Mouse (Mus musculus): ENCODE measurements around the gene Igf2bp2.

The Igf2bp2 gene

DNA sequence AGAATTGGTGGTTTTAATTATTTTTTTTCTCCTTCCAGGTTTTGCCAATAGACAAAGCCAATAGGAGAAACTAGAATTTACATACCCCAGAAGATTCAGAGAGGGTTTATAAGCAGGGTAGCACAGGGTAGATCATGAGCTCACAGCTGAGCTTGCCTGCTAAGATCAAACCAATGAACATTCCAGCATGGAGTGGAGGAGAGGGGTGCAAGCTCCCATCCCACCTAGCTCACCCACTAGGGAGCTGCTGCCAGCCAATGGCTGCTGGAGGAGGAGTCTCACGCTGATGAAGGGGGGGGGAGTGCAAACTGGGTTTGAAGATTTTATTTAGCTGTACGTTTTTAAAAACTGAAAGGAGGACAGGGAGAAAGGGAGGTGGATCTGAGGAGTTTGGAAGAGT lies 14.0 kb downstream of the Igf2bp2 start:
- DNase-seq (ENCODE audit: low read depth, low spot score), result no peak

GRCm38 (mm10) chr16:22147131-22147530 lies 16.0 kb downstream of the Igf2bp2 start:
- no peak for DNase-seq (ENCODE audit: low read depth, low spot score)

DNA sequence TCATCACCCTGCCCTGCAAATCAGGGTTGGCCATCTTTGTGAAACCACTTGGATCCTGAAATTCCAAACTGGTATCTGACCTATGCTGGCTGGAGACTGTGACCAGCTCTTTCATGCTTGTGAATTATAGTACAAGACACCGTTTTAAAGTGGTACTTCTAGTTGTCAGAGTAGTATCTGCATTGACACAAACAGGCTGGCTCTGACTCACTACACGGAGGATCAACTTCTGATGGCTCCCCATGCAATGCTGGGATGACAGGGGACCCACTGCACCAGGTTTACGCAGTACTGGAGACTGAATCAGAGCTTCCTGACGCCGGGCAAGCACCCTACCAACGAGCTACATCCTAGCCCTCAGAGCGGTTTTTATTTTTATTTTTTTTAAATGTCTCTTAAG lies 17.0 kb downstream of the Igf2bp2 start:
- no peak for DNase-seq (ENCODE audit: low read depth, low spot score)

GRCm38 (mm10) chr16:22144490-22144889 lies 18.6 kb downstream of the Igf2bp2 start:
- DNase-seq (ENCODE audit: low read depth, low spot score), result no peak

DNA sequence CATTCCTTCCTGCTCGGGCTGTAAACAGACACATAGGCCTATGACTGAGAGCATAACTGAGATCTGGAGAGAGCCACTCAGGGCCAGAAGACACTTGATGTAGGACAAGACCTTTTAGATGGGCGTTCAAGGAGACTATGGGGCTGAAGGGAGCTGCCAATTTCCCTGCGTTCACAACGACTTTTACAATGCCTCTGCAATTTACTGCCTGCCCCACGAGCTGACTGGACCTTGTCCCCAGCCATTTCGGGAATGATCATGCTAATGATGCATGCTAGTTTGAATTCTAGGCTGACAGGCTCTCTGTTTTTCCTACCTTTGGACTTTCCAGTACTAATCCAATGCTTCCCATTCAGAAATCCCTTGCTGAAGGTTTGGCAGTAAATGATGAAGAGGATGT lies 22.2 kb downstream of the Igf2bp2 start:
- no peak for DNase-seq (ENCODE audit: low read depth, low spot score)

- DNase-seq (ENCODE audit: low read depth, low spot score), result no peak
These were observed 23.3 kb downstream of the Igf2bp2 start for GRCm38 (mm10) chr16:22139821-22140220.

DNA sequence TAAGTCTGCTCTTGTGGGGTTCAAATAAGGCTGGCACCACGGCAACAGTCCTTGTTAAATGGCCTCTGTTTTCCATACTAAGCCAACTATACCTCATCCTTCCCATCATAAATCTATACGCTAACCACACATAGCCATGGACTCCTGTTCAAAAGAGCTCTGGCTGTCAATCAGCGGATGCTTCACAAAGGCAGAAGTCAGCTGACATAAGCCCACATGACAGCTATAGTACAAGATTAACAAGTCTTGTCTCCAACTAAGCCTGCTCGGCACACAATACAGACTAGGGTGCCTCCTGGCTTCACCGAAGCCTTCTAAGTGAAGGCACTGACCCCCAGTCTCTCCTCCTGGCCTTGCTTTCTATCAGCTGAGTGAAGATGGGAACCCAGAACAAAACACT lies 26.9 kb downstream of the Igf2bp2 start:
- no peak for DNase-seq (ENCODE audit: low read depth, low spot score)

GRCm38 (mm10) chr16:22131321-22131720 lies 31.8 kb downstream of the Igf2bp2 start:
- no peak for DNase-seq (ENCODE audit: low read depth, low spot score)

GRCm38 (mm10) chr16:22129511-22129910 lies 33.6 kb downstream of the Igf2bp2 start:
- DNase-seq (ENCODE audit: low read depth, low spot score), result no peak

- peak; percentile 39 for DNase-seq (ENCODE audit: low read depth, low spot score)
These were observed 34.5 kb downstream of the Igf2bp2 start for GRCm38 (mm10) chr16:22128595-22128994.

DNA sequence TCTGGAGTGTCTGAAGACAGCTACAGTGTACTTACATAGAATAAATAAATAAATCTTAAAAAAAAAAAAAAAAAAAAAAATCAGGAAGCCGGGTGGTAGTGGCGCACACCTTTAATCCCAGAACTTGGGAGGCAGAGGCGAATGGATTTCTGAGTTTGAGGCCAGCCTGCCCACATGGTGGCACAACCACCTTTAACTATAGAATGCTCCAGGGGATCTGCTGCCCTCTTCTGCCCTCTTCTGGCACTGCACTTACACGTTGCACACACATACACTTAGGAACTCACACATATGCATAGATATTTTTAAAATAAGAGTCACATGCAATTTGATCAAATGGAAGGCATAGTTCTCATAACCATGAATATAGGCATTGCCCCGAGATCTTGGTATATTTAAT lies 35.3 kb downstream of the Igf2bp2 start:
- peak; percentile 42 for DNase-seq (ENCODE audit: low read depth, low spot score)

GRCm38 (mm10) chr16:22126936-22127335 lies 36.2 kb downstream of the Igf2bp2 start:
- no peak for DNase-seq (ENCODE audit: low read depth, low spot score)

DNA sequence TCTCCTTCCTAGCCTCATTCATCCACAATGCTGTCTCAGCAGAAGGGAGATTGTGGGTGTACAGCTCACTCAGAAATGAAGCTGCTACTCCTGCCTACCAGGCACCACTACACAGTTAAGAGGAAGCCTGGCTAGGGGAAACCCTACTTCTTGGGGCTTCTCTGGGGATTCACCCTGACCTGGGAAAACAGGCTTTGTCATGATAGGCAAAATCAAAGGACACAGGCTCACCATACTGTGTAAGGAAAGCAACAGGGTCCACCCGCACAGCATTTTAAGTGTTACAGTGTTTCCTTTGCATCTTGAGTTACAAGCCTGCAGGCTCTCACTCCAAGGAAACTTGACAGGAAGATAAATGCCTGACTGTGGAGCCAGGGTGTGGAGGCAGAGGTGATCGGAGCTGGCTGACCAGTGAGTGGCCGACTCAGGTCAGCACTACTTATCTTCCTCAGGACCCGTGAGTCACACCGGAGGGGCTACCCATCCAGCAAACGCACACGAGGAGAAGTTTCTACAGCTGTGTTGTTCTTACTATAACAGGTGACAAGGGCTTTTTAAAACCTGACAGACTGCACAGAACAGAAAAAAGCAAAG lies 38.7 kb downstream of the Igf2bp2 start:
- DNase-seq (ENCODE audit: low read depth, low spot score), result no peak

- DNase-seq (ENCODE audit: low read depth, low spot score), result peak; percentile 64
These were observed 39.4 kb downstream of the Igf2bp2 start for GRCm38 (mm10) chr16:22123658-22124057.

DNA sequence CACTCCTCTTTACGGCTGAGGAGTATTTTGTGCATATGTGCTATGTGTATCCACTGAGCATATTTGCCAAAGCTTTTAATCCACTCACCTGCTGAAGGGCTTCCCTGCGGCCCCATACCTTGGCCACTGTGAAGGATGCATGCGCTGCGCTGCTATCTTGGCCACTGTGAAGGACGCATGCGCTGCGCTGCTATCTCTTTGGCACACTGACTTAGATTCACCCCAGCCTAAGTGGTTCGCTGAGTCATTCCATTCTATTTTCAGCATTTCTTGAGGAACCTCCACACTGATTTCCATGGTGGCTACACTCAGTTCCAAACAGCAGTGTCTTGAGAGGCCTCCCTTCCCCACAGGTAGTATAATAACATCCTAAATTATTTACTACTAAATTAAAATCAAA lies 42.0 kb downstream of the Igf2bp2 start:
- DNase-seq (ENCODE audit: low read depth, low spot score), result no peak

GRCm38 (mm10) chr16:22119524-22119923 lies 43.6 kb downstream of the Igf2bp2 start:
- peak; percentile 60 for DNase-seq (ENCODE audit: low read depth, low spot score)

- DNase-seq (ENCODE audit: low read depth, low spot score), result no peak
These were observed 44.2 kb downstream of the Igf2bp2 start for GRCm38 (mm10) chr16:22118716-22119501.

GRCm38 (mm10) chr16:22118151-22118550 lies 44.9 kb downstream of the Igf2bp2 start:
- DNase-seq (ENCODE audit: low read depth, low spot score), result no peak

- no peak for DNase-seq (ENCODE audit: low read depth, low spot score)
These were observed 46.4 kb downstream of the Igf2bp2 start for GRCm38 (mm10) chr16:22116748-22117147.

DNA sequence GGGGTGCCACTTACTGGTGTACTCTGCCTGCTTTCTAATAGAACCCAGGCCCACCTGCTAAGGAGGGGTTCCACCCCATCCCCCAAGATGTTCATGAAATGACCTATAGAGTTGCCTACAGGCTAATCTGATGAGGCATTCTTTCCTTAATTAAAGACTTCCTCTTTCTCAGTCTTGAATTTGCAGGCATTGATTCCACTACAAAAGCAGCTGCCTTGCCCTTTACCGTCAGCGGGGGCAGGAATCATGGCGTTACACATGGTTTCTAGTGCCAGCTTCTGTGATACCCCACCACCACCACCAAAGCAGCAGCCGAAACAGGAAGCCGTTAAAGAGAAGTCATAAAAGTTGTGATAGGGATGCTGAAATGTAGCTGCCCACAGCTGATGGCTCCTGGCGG lies 47.0 kb downstream of the Igf2bp2 start:
- DNase-seq (ENCODE audit: low read depth, low spot score), result no peak

GRCm38 (mm10) chr16:22110036-22110435 lies 53.1 kb downstream of the Igf2bp2 start:
- no peak for DNase-seq (ENCODE audit: low read depth, low spot score)

GRCm38 (mm10) chr16:22109159-22109558 lies 53.9 kb downstream of the Igf2bp2 start:
- no peak for DNase-seq (ENCODE audit: low read depth, low spot score)

DNA sequence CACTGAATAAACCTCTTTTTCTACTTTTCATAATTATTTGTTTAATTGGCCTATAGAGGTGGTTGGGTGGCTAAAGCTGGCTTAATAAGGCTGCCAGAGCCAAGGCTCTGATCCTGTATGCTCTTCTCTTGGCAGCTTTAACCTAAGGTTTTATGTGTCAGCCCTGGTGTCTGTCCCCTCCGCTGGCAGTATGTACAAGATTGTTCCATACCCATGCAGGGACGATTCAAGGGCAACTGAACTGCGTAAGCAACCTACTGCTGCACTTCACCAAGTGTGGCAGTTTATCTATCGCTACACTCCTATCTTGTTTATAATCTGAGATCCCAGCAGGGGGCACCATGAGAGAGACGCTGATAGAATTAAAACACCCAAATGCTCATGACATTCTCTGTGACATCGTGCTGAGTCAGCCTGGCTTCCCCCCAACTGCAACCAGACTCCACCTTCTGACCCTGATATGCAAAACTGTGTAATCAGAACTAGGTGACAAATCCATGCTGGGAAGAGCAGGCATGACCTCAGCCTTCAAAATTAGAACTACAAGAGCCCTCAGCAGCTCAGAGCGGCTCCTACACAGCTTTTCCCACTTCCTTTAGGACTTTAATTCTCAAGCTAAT lies 55.1 kb downstream of the Igf2bp2 start:
- DNase-seq (ENCODE audit: low read depth, low spot score), result peak; percentile 52
